Mouse (Mus musculus) spleen, adult 2 months (tissue): Measurements from ENCODE around the gene Fam172a.

ENCODE experiments used
- CTCF ChIP-seq: fragments of 200-500 bp; IDR thresholded peaks from 2 replicates; pipeline ENCODE4 v1.5.1; 2011; ENCODE audit warnings: mild to moderate bottlenecking, inconsistent platforms; ENCODE audit not compliant: insufficient read depth, insufficient read length, insufficient replicate concordance; ENCODE audit errors: extremely low read depth
- POLR2A ChIP-seq: fragments of 200-500 bp; IDR thresholded peaks from 2 replicates; pipeline ENCODE4 v1.6.1; 2011; ENCODE audit warnings: low read depth, low read length, inconsistent platforms

- TF ChIP-seq POLR2A (no peak), CTCF (no peak)
These were observed 176.3 kb downstream of the Fam172a start for GRCm38 (mm10) chr13:77878120-77878519.
